Mouse (Mus musculus) midbrain, embryonic 13.5 days (tissue): ENCODE measurements around the gene Krt24. TPM values are rescaled to one million over a fixed set of nuclear protein-coding genes. Genes with fewer than 3 reads are reported as not detected.
"Not testable (repeated sequence)": the region's sequence is repeated elsewhere in the genome, so short reads cannot be mapped to it uniquely, and the experiment has no call there.

Source experiments
- ATAC-seq: fragments of 200-750 bp; cut with Nextera tagmentation; 2 replicates; pipeline ENCODE4 v1.8.0; 2017; ENCODE audit warnings: mild to moderate bottlenecking, moderate TSS enrichment, moderate library complexity
- H3K27ac ChIP-seq: fragments of 300-500 bp; sonication (generic); 2 replicates; pipeline ENCODE4 v1.5.1; 2015; ENCODE audit warnings: inconsistent platforms, mild to moderate bottlenecking, moderate library complexity
- H3K27me3 ChIP-seq: fragments of 300-500 bp; sonication (generic); 2 replicates; pipeline ENCODE4 v1.6.1; 2015; ENCODE audit warnings: mild to moderate bottlenecking, inconsistent platforms
- H3K36me3 ChIP-seq: fragments of 300-500 bp; sonication (generic); 2 replicates; pipeline ENCODE4 v1.6.1; 2015; ENCODE audit warnings: mild to moderate bottlenecking, inconsistent platforms
- H3K4me1 ChIP-seq: fragments of 300-500 bp; sonication (generic); replicated peaks from 2 replicates; pipeline ENCODE4 v1.6.1; 2015; ENCODE audit warnings: inconsistent platforms
- H3K4me2 ChIP-seq: fragments of 300-500 bp; sonication (generic); replicated peaks from 2 replicates; pipeline ENCODE4 v1.6.1; 2015; ENCODE audit warnings: moderate library complexity, mild to moderate bottlenecking, inconsistent platforms
- H3K4me3 ChIP-seq: fragments of 300-500 bp; sonication (generic); replicated peaks from 2 replicates; pipeline ENCODE4 v1.5.1; 2015; ENCODE audit warnings: mild to moderate bottlenecking, inconsistent platforms
- H3K9ac ChIP-seq: fragments of 300-500 bp; sonication (generic); replicated peaks from 2 replicates; pipeline ENCODE4 v1.6.1; 2015; ENCODE audit warnings: mild to moderate bottlenecking, inconsistent platforms
- H3K9me3 ChIP-seq: fragments of 300-500 bp; sonication (generic); 2 replicates; pipeline ENCODE4 v1.6.1; 2016; ENCODE audit warnings: mild to moderate bottlenecking, inconsistent platforms
- WGBS: fragments of 180-500 bp; shearing (Covaris S2); methylation state at CpG from one replicate; pipeline ENCODE4 v1.1.7; 2015; 5-methylcytosine and 5-hydroxymethylcytosine counted together
- polyA plus RNA-seq: library from polyadenylated mRNA; unstranded; fragments of >200 nt; fragmentation: Nextera tagmentation; extraction: Ambion mirVana; gene quantifications from 2 replicates; pipeline ENCODE4 v1.2.1, GENCODE M21; 2015

Krt24 gene
- polyA plus RNA-seq, 1 experiment from 2014 or later = not detected

GRCm38 (mm10) chr11:99250666-99251065, 34.4 kb downstream of the Krt24 start:
- H3K27ac ChIP-seq = no peak overlapping the region
- H3K36me3 ChIP-seq = no peaks in the 10 kb centered on the region
- 77% methylated on average over 3 of the region's 3 CpGs for WGBS
- no peak overlapping the region for H3K9ac ChIP-seq
- no peaks in the 10 kb centered on the region for H3K4me1 ChIP-seq
- no peaks in the 10 kb centered on the region for H3K9me3 ChIP-seq
- no peak for ATAC-seq
- H3K4me3 ChIP-seq = no peak overlapping the region
- no peaks in the 10 kb centered on the region for H3K27me3 ChIP-seq
- H3K4me2 ChIP-seq = no peak overlapping the region

GRCm38 (mm10) chr11:99250241-99250640, 34.8 kb downstream of the Krt24 start:
- no peak overlapping the region for H3K4me2 ChIP-seq
- no peaks in the 10 kb centered on the region for H3K4me1 ChIP-seq
- H3K27ac ChIP-seq = no peak overlapping the region
- no peaks in the 10 kb centered on the region for H3K27me3 ChIP-seq
- ATAC-seq = no peak
- H3K4me3 ChIP-seq = no peak overlapping the region
- H3K36me3 ChIP-seq = no peaks in the 10 kb centered on the region
- H3K9ac ChIP-seq = no peak overlapping the region
- WGBS = 67% methylated on average over 5 of the region's 5 CpGs
- H3K9me3 ChIP-seq = no peaks in the 10 kb centered on the region

- H3K4me1 ChIP-seq = 0 out of 2 replicates have a peak, but pooled peaks cover 1% of the 10 kb centered on the region
- H3K27me3 ChIP-seq = no peaks in the 10 kb centered on the region
- H3K36me3 ChIP-seq = no peaks in the 10 kb centered on the region
- H3K4me3 ChIP-seq = no peak overlapping the region
- H3K27ac ChIP-seq = no peak overlapping the region
- 64% methylated on average over 4 of the region's 4 CpGs for WGBS
- no peak overlapping the region for H3K9ac ChIP-seq
- no peak overlapping the region for H3K4me2 ChIP-seq
- ATAC-seq = no peak
- no peaks in the 10 kb centered on the region for H3K9me3 ChIP-seq
Observed at GRCm38 (mm10) chr11:99249115-99249514, 35.9 kb downstream of the Krt24 start.

- no peak overlapping the region for H3K9ac ChIP-seq
- H3K4me1 ChIP-seq = 0 out of 2 replicates have a peak, but pooled peaks cover 7% of the 10 kb centered on the region
- no peak overlapping the region for H3K4me3 ChIP-seq
- ATAC-seq = no peak
- H3K27ac ChIP-seq = no peak overlapping the region
- no peaks in the 10 kb centered on the region for H3K9me3 ChIP-seq
- H3K27me3 ChIP-seq = no peaks in the 10 kb centered on the region
- no peaks in the 10 kb centered on the region for H3K36me3 ChIP-seq
- H3K4me2 ChIP-seq = no peak overlapping the region
- WGBS = 86% methylated on average over 4 of the region's 4 CpGs
Observed at GRCm38 (mm10) chr11:99247916-99248315, 37.1 kb downstream of the Krt24 start.

- ATAC-seq, H3K27ac ChIP-seq, H3K9ac ChIP-seq, H3K36me3 ChIP-seq, H3K4me1 ChIP-seq, H3K4me3 ChIP-seq, H3K27me3 ChIP-seq, H3K9me3 ChIP-seq, H3K4me2 ChIP-seq: not testable (repeated sequence)
- 45% methylated on average over 3 of the region's 3 CpGs for WGBS
Observed at GRCm38 (mm10) chr11:99244519-99244918, 40.5 kb downstream of the Krt24 start.

GRCm38 (mm10) chr11:99243820-99244374, 41.2 kb downstream of the Krt24 start, which contains the start of gene Krt222:
Gene Krt222, minus strand, starts transcription at chr11:99244085.
- 0 out of 2 replicates have a peak, but pooled peaks have one; percentile 50 for ATAC-seq
- Histone ChIP-seq H3K36me3 (no peaks in the 10 kb centered on the region), H3K27me3 (no peaks in the 10 kb centered on the region), H3K9ac (peak within 1 kb of the TSS; percentile 50), H3K4me2 (peak within 1 kb of the TSS; percentile 53), H3K27ac (peak within 1 kb of the TSS; percentile 54), H3K4me3 (peak within 1 kb of the TSS; percentile 32), H3K4me1 (0 out of 2 replicates have a peak, but pooled peaks cover 7% of the 10 kb centered on the region), H3K9me3 (no peaks in the 10 kb centered on the region)
- 6% methylated on average over 17 of the region's 17 CpGs for WGBS

GRCm38 (mm10) chr11:99243200-99243819, 41.8 kb downstream of the Krt24 start:
- no peaks in the 10 kb centered on the region for H3K27me3 ChIP-seq
- peak overlapping the region; percentile 53 for H3K4me2 ChIP-seq
- no peaks in the 10 kb centered on the region for H3K9me3 ChIP-seq
- peak overlapping the region; percentile 50 for H3K9ac ChIP-seq
- H3K4me1 ChIP-seq = 0 out of 2 replicates have a peak, but pooled peaks cover 7% of the 10 kb centered on the region
- no peak for ATAC-seq
- H3K4me3 ChIP-seq = peak overlapping the region; percentile 32
- peak overlapping the region; percentile 54 for H3K27ac ChIP-seq
- WGBS = 70% methylated on average over 3 of the region's 3 CpGs
- no peaks in the 10 kb centered on the region for H3K36me3 ChIP-seq

GRCm38 (mm10) chr11:99242056-99242455, 43.0 kb downstream of the Krt24 start:
- 0 out of 2 replicates have a peak, but pooled peaks cover 7% of the 10 kb centered on the region for H3K4me1 ChIP-seq
- H3K27me3 ChIP-seq = no peaks in the 10 kb centered on the region
- no peak overlapping the region for H3K4me2 ChIP-seq
- 75% methylated on average over 5 of the region's 5 CpGs for WGBS
- no peaks in the 10 kb centered on the region for H3K9me3 ChIP-seq
- no peak overlapping the region for H3K9ac ChIP-seq
- H3K27ac ChIP-seq = no peak overlapping the region
- ATAC-seq = no peak
- no peak overlapping the region for H3K4me3 ChIP-seq
- H3K36me3 ChIP-seq = no peaks in the 10 kb centered on the region

- Histone ChIP-seq H3K4me3 (no peak overlapping the region), H3K9me3 (no peaks in the 10 kb centered on the region), H3K36me3 (no peaks in the 10 kb centered on the region), H3K4me1 (no peaks in the 10 kb centered on the region), H3K27ac (no peak overlapping the region), H3K9ac (no peak overlapping the region), H3K27me3 (no peaks in the 10 kb centered on the region), H3K4me2 (no peak overlapping the region)
- ATAC-seq = no peak
- 75% methylated on average over 14 of the region's 14 CpGs for WGBS
Observed at GRCm38 (mm10) chr11:99238468-99238867, 46.6 kb downstream of the Krt24 start.

GRCm38 (mm10) chr11:99231049-99231816, 53.8 kb downstream of the Krt24 start:
- Histone ChIP-seq H3K4me1 (peaks cover 34% of the 10 kb centered on the region), H3K27me3 (no peaks in the 10 kb centered on the region)
- WGBS = 24% methylated on average over 15 of the region's 15 CpGs

GRCm38 (mm10) chr11:99230261-99231048, 54.6 kb downstream of the Krt24 start, which contains the start of gene Smarce1:
Gene Smarce1, minus strand, starts transcription at chr11:99231017.
- Histone ChIP-seq H3K27me3 (no peaks in the 10 kb centered on the region), H3K9me3 (no peaks in the 10 kb centered on the region), H3K4me1 (peaks cover 37% of the 10 kb centered on the region), H3K9ac (peak within 1 kb of the TSS; percentile 99), H3K4me3 (peak within 1 kb of the TSS; percentile 93), H3K36me3 (peaks cover 20% of the 10 kb centered on the region), H3K4me2 (peak within 1 kb of the TSS; percentile 80), H3K27ac (peak within 1 kb of the TSS; percentile 99)
- WGBS = under 1% methylated on average over 87 of the region's 87 CpGs
- peak; percentile 90 for ATAC-seq

More at GRCm38 (mm10) chr11:99231049-99231816, 53.8 kb downstream of the Krt24 start:
- Histone ChIP-seq H3K27ac (peak overlapping the region; percentile 99), H3K4me2 (peak overlapping the region; percentile 80), H3K9ac (peak overlapping the region; percentile 99), H3K9me3 (no peaks in the 10 kb centered on the region), H3K36me3 (peaks cover 16% of the 10 kb centered on the region), H3K4me3 (peak overlapping the region; percentile 93)
- peak; percentile 62 for ATAC-seq
